Mouse (Mus musculus) CD4-positive naive resting alpha-beta T cell, adult 57 days (primary cell): ENCODE results near the gene Klk1b9. TPM values are rescaled to one million over a fixed set of nuclear protein-coding genes. Genes with fewer than 3 reads are reported as not detected.

Experiments
- total RNA-seq: library from RNA; stranded (reverse); gene quantifications from one replicate; pipeline ENCODE4 v1.2.4, GENCODE M21; 2023

Gene Klk1b9
- total RNA-seq: not detected

DNA sequence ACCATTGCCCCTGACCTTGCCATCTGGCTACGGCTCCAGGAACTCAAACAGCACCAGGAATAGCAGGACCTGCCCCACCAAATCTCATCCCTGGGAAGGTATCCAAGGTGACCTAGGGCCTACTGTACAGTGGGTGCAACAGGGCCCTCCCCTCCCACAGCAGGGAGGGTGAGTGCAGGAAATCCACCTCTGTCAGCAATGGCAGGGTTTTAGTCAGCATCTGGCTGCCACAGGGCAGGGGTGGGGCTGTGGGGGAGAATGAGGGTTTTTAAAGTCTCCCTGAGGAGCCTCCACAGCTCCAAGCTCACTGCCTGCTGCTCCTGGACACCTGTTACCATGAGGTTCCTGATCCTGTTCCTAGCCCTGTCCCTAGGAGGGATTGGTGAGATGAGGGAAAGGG lies at the start of gene Klk1b9:
Gene Klk1b9 (plus strand): TSS at position 301 of the 400 bp plus-strand sequence.

DNA sequence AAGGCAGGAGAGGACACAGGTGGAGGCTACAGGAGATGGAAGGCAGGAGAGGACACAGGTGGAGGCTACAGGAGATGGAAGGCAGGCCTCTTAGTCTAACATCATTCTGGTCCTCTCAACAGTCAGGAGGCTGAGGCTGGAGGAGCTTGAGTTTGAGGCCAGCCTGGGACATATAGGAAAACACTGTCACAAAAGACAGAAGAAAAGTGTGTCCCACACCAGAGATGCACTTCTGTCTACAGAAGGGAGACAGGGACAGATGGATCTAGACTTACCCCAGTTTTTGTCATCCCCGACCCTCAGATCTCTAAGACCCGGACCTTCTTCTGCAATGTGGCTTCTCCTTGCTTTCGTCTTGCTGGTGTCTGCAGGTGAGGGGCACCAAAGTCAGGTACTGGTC lies 42.4 kb upstream of the Klk1b9 start, which contains the start of gene Klk15:
Gene Klk15 (plus strand): TSS at position 301 of the 400 bp plus-strand sequence.

DNA sequence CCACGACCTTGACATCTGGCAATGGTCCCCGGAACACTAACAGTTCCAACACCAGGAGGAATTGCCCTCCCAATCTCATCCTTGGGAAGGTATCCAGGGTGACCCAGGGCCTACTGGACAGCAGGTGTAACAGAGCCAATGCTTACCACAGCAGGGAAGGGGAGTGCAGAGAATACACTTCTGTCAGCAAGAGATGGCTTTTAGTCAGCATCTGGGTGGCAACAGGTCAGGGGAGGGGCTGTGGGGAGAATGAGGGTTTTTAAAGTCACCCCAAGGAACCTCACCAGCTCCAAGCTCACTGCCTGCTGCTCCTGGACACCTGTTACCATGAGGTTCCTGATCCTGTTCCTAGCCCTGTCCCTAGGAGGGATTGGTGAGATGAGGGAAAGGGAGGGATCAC lies 25.5 kb upstream of the Klk1b9 start, which contains the start of gene Klk1b8:
Gene Klk1b8 (plus strand): TSS at position 301 of the 400 bp plus-strand sequence.

DNA sequence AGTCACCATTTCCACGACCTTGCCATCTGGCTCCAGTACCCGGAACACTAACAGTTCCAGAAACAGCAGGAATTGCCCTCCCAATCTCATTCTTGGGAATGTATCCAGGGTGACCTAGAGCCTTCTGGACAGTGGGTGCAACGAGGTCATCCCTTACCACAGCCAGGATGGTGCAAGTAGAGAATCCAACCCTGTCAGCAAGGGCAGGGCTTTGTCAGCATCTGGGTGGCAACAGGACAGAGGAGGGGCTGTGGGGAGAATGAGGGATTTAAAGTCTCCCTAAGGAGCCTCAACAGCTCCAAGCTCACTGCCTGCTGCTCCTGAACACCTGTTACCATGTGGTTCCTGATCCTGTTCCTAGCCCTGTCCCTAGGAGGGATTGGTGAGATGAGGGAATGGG lies 9.4 kb upstream of the Klk1b9 start, which contains the start of gene Klk1b1:
Gene Klk1b1 (plus strand): TSS at position 301 of the 400 bp plus-strand sequence.

DNA sequence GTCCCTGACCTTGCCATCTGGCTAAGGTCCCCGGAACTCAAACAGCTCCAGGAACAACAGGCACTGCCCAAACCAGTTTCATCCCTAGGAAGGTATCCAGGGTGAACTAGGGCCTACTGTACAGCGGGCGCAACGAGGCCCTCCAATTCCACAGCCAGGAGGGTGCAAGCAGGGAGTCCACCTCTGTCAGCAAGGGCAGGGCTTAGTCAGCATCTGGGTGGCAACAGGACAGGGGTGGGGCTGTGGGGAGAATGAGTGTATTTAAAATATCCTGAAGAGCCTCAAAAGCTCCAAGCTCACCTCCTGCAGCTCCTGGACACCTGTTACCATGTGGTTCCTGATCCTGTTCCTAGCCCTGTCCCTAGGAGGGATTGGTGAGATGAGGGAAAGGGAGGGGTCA lies 19.7 kb downstream of the Klk1b9 start, which contains the start of gene Klk1b11:
Gene Klk1b11 (plus strand): TSS at position 301 of the 400 bp plus-strand sequence.

DNA sequence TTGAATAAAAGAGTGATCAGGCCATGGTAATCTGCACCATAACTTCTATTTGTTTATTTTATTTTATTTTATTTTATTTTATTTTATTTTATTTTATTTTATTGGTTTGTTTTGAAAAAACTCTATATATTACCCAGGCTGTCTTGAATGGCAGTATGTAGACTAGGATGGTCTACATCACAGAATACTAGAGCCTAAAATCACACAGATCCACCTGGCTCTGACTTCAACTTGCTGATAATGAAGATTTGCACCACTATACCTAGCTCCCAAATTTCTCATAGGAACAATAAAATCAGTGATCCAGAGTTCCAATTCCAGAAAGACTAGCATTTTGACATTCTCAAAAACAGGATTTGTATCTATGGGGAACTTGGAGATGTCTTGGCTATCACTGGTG lies 36.0 kb downstream of the Klk1b9 start, which contains the start of gene Klk1b26:
Gene Klk1b26 (plus strand): TSS at position 301 of the 400 bp plus-strand sequence.

Other genes with a start within 250 kb of the Klk1b9 start
- not detected for gene Klk12, start 207.2 kb upstream of the Klk1b9 start, total RNA-seq
- not detected for gene Klk11, start 201.5 kb upstream of the Klk1b9 start, total RNA-seq
- not detected for gene Klk10, start 195.0 kb upstream of the Klk1b9 start, total RNA-seq
- gene Klk9, start 184.2 kb upstream of the Klk1b9 start, total RNA-seq: not detected
- gene Klk8, start 178.5 kb upstream of the Klk1b9 start, total RNA-seq: 123 TPM
- gene Klk7, start 164.8 kb upstream of the Klk1b9 start, total RNA-seq: 0.41 TPM
- not detected for gene Klk6, start 151.6 kb upstream of the Klk1b9 start, total RNA-seq
- not detected for gene Klk5, start 134.1 kb upstream of the Klk1b9 start, total RNA-seq
- not detected for gene Klk4, start 94.9 kb upstream of the Klk1b9 start, total RNA-seq
- gene Klk15, start 42.3 kb upstream of the Klk1b9 start, total RNA-seq: not detected
- gene Klk1b8, start 25.4 kb upstream of the Klk1b9 start, total RNA-seq: not detected
- not detected for gene Klk1b1, start 9.3 kb upstream of the Klk1b9 start, total RNA-seq
- not detected for gene Klk1b11, start 19.8 kb downstream of the Klk1b9 start, total RNA-seq
- not detected for gene Klk1b26, start 36.1 kb downstream of the Klk1b9 start, total RNA-seq
- not detected for gene Klk1b27, start 76.2 kb downstream of the Klk1b9 start, total RNA-seq
- not detected for gene Klk1b21, start 126.3 kb downstream of the Klk1b9 start, total RNA-seq
- gene Klk1b22, start 136.6 kb downstream of the Klk1b9 start, total RNA-seq: not detected
- not detected for gene Klk1b16, start 160.7 kb downstream of the Klk1b9 start, total RNA-seq
- gene Klk1b24, start 212.2 kb downstream of the Klk1b9 start, total RNA-seq: not detected
- gene Klk1b3, start 222.1 kb downstream of the Klk1b9 start, total RNA-seq: not detected
- gene Klk1b4, start 231.4 kb downstream of the Klk1b9 start, total RNA-seq: not detected
- not detected for gene Klk1b5, start 239.9 kb downstream of the Klk1b9 start, total RNA-seq
- not detected for gene Klk1, start 249.3 kb downstream of the Klk1b9 start, total RNA-seq